Mouse (Mus musculus) gastrocnemius, postnatal 4 days (tissue): ENCODE measurements around the gene Atxn7l1. TPM values are rescaled to one million over a fixed set of nuclear protein-coding genes. Genes with fewer than 3 reads are reported as not detected.

Experiments
- DNase-seq, 2 experiments: peaks; one replicate each; pipeline ENCODE4 v3.0.0; 2021 to 2022; ENCODE audit warnings: low spot score in 2 of 2, mixed read lengths in 2 of 2
- long read RNA-seq, 2 experiments: library from polyadenylated mRNA; stranded (forward); transcript quantifications; one replicate each; pipeline ENCODE4 v2.0.0; 2021
- total RNA-seq, 2 experiments: library from RNA; stranded (reverse); gene quantifications; 2 replicates each; pipeline ENCODE4 v1.2.3; 2021

Gene Atxn7l1
- 10 to 100 TPM; 28.0 to 29.2 TPM for total RNA-seq
- long read RNA-seq, experiment 1, transcript Atxn7l1-203 (4 exons, 1,675 nt), result major isoform, 10 of 13 reads
- long read RNA-seq, experiment 1, partial matches to known transcripts, result 1 of 13 reads
- long read RNA-seq, experiment 1, other reads (novel, unspliced or antisense), result 2 of 13 reads
- long read RNA-seq, experiment 2, transcript Atxn7l1-203 (4 exons, 1,675 nt), result major isoform, 8 of 11 reads
- long read RNA-seq, experiment 2, partial matches to known transcripts, result 1 of 11 reads
- long read RNA-seq, experiment 2, other reads (novel, unspliced or antisense), result 1 of 11 reads

- peak; percentile 87 to 90 for DNase-seq
Observed at GRCm38 (mm10) chr12:33147497-33148267, at the start of gene Atxn7l1. TSS of gene Atxn7l1 (plus strand) at chr12:33147693.

DNA sequence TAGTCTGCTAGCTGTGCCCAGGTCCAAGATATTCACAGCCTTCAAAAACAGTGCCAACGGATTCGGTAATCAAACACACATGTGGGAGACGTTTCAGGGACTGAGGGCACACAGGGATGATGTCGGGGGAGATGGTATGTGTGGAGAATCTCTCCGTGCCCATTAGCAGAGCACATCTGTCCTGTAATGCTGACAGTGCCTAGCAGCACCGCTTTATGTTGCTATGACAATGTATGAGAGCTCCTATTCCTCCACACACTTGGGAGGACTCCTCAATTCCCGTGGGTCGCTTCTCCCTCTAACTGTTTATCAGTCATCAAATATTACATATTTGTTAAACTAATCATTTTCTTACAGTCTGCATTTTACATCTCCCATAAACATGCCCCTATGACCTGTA is 45.9 kb upstream of the Atxn7l1 start:
- no peak for DNase-seq

- DNase-seq, result no peak
Observed at GRCm38 (mm10) chr12:33102342-33103115, 45.0 kb upstream of the Atxn7l1 start.

DNA sequence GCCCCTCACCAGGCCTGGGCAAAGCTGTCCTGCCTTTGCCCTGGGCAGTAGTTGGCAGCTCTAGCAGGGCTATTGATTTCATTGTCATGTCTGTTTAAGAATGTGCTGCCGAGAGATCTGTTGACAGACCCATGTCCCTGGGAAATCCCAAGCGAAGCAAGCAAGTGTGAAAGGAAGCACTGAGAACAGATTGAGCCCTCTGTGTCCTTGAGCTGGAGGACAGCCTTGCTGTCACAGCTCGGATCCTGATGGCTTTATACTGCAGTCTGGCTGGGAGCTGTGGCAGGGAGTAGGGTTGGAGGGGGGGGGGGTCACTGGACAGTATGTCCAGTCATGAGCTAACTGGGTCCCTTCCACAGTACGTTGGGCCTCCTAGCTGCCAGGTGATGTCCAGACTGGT is 41.8 kb upstream of the Atxn7l1 start:
- DNase-seq, result no peak

- DNase-seq, result no peak
Observed at GRCm38 (mm10) chr12:33106438-33107167, 40.9 kb upstream of the Atxn7l1 start.

GRCm38 (mm10) chr12:33109531-33109930 is 38.0 kb upstream of the Atxn7l1 start:
- DNase-seq, result no peak

DNA sequence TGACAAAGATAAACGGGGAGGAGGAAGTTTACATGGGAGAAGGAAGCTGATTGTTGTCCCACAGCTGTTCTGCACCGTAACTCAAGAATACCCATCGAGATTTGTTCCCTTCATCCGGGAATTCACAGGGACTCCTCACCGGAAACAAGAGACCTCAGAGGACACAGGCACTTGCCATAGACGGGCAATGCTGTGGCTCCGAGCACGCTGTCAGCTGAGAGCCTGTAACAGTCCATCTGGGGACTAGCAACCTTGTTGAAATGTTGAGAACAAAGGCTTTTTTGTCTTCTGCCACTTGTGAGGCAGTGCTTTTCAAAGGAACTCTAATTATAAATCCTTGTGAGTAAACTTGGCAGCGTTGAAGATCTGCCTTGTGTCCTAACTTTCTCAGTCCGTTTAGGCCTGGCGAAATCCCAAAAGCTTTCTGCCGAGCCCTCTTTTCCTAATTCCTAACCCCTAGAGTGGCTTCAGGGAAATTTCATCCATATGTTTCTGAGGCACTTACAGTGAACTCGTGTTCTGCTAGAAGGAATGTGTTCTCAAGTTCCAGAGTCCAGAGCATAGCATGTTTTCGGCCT is 36.5 kb upstream of the Atxn7l1 start:
- peak in 1 of 2 experiments; percentile 58 for DNase-seq

- no peak for DNase-seq
Observed at GRCm38 (mm10) chr12:33118624-33119301, 28.7 kb upstream of the Atxn7l1 start.

DNA sequence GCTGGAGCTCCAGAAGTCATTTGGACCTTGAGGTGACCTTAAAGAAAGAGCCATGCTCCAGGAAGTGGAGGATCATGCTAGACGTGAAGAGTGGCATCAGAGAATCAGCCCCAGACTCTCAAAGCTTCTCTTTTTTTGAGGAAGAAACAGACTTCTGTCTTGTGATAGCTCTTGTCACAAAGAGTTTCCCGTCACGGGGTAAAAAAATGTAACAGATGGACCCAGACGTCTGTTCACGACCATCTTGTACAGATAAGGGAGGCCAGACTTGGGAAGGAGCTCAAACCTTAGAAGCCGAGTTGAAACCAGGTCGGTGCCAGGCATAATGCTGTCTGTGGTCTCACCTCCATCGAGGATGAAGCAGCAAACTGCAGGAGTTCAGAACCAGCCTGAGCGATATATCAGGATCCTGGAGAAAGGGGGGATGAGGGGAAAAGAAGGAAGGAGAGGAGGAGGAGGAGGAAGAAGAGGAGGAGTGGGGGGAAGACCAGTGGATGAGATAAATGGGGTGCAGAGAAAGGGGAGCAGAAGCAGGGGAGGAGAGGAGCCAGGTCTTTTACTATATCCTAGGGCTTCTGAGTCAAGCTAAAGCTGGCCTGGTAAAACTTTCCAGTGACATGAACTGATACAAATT is 21.8 kb upstream of the Atxn7l1 start:
- DNase-seq, result no peak

GRCm38 (mm10) chr12:33126243-33126642 is 21.2 kb upstream of the Atxn7l1 start:
- DNase-seq, result no peak

GRCm38 (mm10) chr12:33128121-33128520 is 19.4 kb upstream of the Atxn7l1 start:
- no peak for DNase-seq

DNA sequence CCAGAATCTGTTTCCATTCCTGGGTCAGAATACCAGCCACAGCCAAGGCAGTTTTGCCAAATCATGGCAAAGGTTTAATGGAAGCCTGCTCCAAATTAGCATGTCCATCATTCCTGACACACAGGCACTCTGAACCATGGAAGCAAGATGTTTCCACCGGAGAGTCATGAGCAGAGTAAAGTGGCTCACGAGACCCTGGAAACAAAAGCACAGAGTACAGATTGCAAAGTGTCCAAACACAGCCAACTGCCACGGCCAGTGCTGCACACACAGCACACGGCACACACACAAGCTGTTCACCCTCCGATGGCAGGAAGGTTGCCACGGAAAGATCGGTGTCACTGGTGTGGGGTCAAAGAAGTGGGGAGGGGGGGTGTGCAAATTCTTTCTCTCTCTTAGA is 18.8 kb upstream of the Atxn7l1 start:
- no peak for DNase-seq

DNA sequence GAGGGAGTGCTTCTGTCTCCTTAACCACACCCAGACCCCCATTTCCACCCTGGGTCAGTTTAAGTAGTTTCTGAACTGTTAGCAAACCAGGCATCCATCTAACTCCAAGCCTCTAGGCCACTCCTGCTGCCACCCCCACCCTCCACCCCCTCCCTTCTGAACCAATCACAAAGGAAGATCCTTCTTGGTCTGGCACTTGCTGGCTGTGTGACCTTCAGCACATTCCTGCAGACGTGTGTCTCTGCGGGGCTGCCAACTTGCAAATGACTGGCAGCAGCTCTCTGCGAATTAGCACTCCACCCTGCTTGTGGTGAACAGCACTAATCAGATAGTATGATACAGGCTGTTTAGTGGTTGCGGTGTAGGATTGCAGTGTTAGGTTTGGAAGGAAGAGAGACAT is 18.1 kb upstream of the Atxn7l1 start:
- DNase-seq, result no peak

DNA sequence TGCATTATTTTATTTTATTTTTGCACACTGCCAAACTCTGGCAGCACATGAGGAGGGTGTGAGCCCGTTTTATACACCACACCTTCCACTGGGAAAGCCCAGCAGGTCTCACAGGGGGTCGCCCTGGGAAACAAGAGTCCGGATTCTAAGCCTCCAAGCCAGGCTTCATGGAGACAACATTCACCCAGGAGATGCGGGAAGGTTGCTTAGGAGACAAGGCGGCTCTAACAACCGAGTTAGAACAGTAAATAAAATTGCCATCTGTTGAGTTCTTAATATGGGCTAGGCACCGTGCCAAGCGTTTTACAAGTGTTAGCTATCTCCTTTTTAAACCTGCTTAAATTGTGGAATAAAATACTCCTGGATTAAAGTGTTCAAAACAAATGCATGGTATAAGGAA is 17.1 kb upstream of the Atxn7l1 start:
- no peak for DNase-seq

DNA sequence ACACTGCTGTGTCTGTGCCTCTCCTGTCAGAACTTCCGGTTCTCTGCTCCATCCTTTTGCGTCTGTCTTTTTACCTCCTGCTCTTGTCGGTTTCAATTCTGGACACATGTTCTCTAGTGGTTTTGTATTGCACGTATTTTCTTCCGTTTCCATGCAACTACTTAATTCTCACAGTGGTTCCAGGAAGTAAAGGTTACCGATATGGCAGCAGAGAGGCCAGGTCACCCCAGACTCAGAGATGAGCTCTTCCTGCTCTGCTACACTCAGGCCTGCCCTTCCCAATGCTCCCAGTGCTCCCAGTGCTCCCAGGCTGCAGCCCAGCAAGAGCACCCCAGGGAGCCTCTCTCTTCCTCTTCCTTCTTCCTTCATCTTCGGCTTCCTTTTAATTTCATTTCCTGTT is 15.7 kb upstream of the Atxn7l1 start:
- DNase-seq, result no peak

GRCm38 (mm10) chr12:33137857-33138256 is 9.6 kb upstream of the Atxn7l1 start:
- DNase-seq, result no peak

DNA sequence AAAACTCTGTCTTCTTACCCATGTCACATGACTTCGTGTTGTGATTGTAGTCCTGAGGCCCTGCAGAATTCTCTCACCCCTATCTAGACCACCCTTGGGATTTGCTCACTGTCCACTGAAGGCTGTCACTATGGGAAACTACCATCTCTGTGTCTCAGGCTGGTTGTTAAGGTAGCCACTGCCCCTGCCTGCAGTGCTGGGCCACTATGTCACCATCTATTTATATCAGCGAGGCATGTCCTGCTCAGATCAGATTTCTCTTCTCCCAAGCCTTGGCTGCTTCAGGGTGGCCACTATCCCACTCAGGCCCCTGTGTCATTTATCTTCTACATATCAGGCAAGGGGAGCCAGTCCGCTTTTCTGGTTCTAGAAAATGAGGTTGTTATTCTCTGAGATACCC is 8.4 kb upstream of the Atxn7l1 start:
- no peak for DNase-seq

DNA sequence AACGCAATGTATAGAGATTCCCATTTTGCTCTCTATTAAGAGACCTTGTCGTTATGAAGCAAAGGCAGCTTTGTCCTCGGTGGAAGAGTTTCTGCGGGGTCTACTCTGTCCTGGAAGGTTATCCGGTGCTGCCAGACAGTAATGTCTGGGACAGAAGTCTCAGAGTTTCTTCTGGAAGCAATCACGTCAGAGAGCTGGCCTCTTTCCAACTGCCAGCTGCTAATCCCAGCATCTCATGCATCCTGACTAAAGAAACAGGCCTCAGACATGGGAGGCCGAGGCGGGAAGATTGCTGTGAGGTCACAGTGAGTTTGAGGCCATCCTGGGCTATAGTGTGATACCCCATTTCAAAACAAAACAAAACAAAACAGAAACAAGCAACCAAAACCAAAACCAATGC is 3.0 kb upstream of the Atxn7l1 start:
- no peak for DNase-seq

DNA sequence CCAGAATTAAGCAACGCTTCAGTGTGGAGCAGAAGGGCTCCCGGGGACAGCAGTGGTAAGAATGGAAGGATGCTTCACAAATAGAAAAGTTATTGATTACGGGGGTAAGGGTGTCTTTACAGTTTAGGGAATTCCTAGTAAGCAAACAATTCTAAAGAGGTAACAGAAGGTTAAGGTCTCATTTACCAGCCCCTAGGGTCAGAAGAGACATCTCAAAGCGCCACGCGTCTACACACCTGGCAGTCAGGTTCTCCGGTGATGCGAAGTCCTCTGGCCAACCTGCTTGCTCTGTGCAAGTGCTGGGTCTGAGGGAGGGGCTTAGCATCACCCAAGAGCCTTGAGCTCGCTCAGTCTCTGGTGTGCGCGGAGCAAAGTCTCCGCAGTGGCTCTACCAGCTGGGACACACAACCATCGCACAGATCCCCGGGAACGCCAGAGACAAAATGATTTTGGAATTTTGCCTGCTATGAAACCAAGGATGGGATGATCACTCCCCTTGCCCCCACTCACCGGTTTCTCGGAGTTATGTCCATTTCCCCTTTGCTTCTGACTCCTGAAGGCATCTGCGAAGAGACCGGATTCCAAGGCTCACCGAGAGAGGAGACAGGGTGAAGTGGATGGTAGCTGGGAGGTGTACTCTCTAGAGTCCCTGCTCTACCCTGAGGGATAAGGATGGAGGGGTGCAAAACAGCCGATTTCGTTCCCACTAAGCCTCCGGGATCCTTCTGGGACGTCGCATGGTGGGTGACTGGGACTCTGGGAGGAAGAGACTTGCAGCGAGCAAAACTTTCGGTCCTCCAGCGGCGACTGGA is 665 bp upstream of the Atxn7l1 start:
- no peak for DNase-seq
